Mouse (Mus musculus): ENCODE data around the gene Slc52a3.
A peak's percentile ranks its signal among the peaks of the same experiment; 100 is the strongest.

Slc52a3 gene

DNA sequence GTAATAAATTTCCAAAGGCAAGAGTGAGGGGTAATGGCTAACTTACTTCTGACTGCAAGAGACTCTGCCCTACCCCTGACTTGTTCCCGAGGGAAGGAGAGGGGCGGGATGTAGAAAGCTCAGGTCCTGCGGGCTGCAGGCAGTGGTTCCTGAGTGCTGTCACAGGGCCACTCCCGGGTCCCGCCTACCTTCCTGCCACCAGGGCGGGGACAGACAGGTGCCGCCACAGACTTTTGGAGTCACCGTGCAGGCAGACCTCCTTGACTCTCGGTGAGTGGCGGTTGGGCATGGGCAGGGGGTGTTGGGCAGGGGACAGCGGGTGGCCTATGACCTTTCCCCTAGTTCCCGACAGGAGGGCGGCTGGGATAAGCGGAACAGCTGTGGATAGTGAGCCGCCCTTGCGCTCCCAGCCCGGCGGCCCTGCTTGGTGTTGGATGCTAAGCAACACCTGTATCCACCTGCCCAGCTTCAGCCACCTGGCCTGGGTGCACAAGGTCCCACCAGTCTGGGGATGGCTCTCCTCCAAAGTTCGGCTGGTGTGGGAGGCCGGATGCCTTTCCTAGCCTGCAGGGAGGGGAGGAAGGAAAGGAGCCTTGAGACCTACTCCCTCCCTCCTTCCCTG is 3.5 kb downstream of the Slc52a3 start:
- no peak for DNase-seq (ENCODE audit: low spot score)

DNA sequence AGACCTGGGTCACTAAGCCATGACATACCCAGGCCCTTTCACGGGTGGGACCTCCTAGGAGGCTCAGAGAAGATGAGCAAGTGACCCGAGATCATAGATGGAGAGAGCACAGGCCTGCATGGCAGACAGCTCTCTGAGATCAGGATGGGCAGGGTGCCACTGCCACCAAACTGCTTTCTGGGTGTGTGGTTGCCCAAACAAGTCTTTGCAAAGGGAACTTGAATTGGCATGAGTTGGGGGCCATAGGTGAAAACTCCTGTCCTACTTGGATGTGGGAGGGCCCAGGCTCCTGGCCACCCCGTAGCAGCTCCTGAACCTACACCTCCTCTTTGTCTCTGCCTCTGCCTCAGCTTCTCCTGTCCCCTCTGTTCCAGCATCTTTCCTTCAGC is 4.0 kb downstream of the Slc52a3 start:
- no peak for DNase-seq (ENCODE audit: low spot score)

- DNase-seq (ENCODE audit: low spot score): no peak
Observed at GRCm38 (mm10) chr2:152000735-152001134, 4.4 kb downstream of the Slc52a3 start.

DNA sequence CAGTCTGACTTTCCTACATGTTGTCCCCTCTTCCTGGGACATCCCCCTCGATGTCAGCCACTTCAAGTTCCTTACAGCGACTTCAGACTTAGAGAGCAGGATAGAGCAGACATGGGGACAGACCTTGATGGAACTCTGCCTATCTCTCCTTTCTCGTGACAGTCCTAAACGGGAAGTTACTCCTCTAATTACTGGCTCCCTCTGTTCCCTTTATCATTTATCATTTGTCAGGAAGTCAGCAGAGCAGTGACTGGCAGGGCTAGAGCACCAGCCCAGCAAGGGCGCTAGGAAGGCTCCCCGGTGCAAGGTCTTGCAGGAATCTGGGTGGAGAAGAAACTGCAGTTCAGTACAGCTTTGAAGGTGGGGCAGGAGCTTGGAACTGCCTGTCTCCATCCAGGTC is 6.2 kb downstream of the Slc52a3 start:
- no peak for DNase-seq (ENCODE audit: low spot score)

- DNase-seq (ENCODE audit: low spot score): no peak
Observed at GRCm38 (mm10) chr2:152007783-152008182, 11.5 kb downstream of the Slc52a3 start.

- no peak for DNase-seq (ENCODE audit: low spot score)
Observed at GRCm38 (mm10) chr2:152009061-152009779, 12.9 kb downstream of the Slc52a3 start.

DNA sequence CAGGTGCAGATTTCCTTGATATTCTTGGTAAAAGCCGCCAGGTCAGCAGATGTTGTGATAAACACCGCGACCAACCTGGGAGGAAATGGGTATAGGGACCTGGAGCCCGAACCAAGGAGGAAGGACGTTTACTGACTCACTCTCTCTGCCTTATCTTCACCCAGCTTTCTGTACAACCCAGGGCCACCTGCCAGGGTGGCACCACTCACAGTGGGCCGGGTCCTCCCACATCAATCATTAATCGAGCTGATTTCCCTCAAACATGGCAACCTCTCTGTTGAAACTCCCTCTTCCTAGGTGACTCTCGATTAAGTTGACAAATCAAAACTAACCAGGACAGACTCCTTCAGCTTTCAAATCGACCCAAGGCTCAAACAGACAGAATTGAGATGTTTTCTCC is 13.9 kb downstream of the Slc52a3 start:
- no peak for DNase-seq (ENCODE audit: low spot score)

DNA sequence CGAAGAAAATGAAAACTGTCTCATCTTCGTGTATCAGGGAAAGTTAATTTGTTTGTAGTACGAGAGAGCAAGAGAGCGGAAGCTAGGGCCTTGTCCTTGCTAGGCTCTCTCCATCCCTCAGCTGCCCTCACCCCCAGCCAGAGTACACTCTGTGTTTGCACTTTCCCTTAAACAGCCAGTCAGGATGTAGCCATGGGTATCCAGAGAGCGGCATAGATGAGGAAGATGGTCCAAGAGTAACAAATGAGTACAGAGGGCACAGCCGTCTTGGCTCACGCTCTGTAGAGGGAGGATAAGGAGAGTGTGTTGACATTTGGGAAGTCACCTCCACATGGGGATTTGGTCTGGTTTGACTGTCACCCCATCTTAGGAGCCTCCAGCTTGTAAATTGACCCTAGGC is 14.3 kb downstream of the Slc52a3 start:
- no peak for DNase-seq (ENCODE audit: low spot score)

GRCm38 (mm10) chr2:152011724-152012123 is 15.4 kb downstream of the Slc52a3 start:
- no peak for DNase-seq (ENCODE audit: low spot score)

GRCm38 (mm10) chr2:152012222-152012621 is 15.9 kb downstream of the Slc52a3 start:
- no peak for DNase-seq (ENCODE audit: low spot score)

- DNase-seq (ENCODE audit: low spot score): no peak
Observed at GRCm38 (mm10) chr2:152012701-152013100, 16.4 kb downstream of the Slc52a3 start.

DNA sequence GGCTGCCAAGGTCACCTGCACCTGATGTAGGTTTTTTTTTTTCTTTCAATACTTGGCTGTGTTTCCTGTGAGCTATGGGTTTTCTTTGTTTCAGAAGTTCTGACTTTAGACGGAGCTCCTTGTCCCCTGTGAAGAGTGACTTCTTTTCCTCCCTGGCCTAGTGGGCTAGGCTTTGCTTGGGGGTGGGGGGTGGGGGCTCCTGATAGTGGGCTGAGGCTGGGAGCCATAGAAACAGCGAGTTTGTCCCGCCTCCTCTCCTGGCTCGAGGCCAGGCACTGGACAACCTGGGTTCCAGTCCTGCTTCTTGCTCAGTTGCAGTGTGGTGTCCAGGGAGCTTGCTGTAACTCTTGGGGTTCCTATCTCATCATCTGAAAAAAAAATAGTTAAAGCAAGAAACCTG is 19.7 kb downstream of the Slc52a3 start:
- no peak for DNase-seq (ENCODE audit: low spot score)

GRCm38 (mm10) chr2:152016666-152017065 is 20.4 kb downstream of the Slc52a3 start:
- DNase-seq (ENCODE audit: low spot score): no peak

- no peak for DNase-seq (ENCODE audit: low spot score)
Observed at GRCm38 (mm10) chr2:152020255-152020654, 23.9 kb downstream of the Slc52a3 start.

DNA sequence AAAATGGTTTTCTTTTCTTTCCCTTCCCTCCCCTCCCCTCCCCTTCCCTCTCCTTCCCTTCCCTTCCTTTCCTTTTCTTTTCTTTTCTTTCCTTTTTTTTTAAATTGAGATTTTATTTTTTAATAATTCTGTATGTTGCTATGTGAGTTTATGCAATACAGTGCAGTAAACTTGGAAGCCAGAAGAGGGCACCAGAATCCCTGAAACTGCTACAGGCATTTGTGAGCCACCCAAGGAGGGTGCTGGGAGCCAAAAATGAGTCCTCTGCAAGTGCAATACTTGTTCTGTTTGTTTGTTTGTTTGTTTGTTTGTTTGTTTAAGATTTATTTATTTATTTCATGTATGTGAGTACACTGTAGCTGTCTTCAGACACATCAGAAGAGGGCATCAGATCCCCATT is 25.7 kb downstream of the Slc52a3 start:
- no peak for DNase-seq (ENCODE audit: low spot score)

DNA sequence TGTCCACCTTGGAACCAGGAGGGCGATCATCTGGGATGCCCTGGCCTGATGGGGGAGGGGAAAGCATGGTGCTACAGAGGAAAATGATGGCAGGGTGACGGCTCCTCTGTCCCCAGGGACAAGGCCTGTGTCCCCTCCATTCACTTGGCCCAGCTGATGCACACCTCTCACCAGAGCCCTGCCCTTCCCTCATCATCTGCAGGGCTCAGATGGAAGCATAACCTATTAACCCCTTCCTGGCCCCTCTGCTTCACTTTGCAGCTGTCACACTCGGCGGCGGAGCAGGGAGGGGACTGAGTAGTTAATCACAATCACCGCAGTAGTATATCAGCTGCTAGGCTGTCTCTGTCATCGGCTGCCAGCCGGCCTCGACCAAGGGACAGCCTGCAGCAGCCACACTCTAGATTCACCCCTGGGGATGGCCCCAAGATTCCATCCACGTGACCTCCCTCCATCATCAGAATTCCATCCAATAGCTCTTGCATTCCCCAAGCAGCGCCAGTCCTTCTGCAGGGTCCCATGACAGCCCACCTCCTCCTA is 28.6 kb downstream of the Slc52a3 start:
- no peak for DNase-seq (ENCODE audit: low spot score)

- peak; percentile 41 for DNase-seq (ENCODE audit: low spot score)
Observed at GRCm38 (mm10) chr2:152029252-152030082, 33.2 kb downstream of the Slc52a3 start.

DNA sequence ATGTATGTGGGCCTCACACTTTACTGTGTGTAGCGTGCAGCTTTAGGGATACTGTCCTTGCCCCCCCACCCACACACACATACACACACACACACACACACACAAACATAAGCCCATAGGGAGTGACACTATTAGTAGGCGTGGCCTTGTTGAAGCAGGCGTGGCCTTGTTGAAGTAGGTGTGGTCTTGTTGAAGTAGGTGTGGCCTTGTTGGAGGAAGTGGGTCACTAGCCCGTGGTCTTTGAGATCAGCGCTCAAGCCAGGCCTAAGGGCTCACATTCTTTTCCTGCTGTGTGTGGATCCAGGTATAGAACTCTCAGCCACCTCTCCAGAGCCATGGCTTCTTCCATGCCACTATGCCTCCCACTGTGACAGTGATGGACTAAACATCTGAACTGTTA is 34.7 kb downstream of the Slc52a3 start:
- DNase-seq (ENCODE audit: low spot score): no peak

GRCm38 (mm10) chr2:152040101-152040500 is 43.8 kb downstream of the Slc52a3 start:
- DNase-seq (ENCODE audit: low spot score): no peak

DNA sequence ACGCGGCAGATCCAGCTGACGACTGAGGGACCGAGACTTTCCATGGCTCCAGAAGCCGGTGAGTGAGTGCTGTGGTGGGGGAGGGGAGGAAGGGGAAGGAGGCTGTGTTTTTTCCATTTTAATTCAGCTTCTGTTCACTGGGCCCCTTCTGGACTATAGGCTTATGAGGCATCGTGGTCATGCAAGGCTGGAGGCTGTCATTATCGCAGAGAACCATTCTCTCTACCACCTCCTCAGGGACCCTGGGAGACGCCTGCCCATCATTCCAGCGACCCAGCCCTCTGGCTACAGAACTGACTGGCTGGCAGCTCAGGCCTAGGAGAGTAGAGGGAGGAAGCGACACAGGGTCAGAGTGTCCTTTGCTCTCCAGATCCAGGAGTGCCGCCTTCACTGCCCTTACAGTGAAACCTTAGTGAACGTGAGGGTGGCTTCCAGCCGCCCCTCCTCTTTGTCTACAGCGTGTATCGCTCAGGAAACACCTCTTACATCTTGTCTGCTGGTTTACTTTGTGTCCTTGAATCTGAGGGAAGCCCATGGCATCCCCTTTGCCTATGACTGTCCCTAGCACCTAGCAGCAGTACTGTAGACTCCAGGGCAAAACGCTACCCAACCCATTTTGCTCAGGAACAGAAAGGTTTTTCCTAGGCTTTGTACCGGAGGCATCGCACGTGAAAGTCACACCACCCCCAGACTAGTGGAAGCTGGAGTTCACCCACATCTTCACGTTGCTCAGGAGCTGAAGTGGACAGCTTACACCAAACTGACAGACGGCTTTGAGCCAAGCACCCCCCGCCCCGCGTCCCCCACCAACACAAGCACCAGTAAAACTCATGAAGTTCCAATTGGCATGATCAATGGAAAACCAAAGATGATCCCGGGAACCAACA is 51.0 kb downstream of the Slc52a3 start:
- no peak for DNase-seq (ENCODE audit: low spot score)

All from urinary bladder, postnatal 10 days (tissue).